Mouse (Mus musculus): Measurements from ENCODE around the gene Spint1.

Spint1 gene

GRCm38 (mm10) chr2:119237210-119237870, at the start of gene Spint1:
Gene Spint1 (plus strand): TSS chr2:119237362.
- DNase-seq (ENCODE audit: low spot score) = peak; percentile 73

GRCm38 (mm10) chr2:119189029-119189710, 48.0 kb upstream of the Spint1 start:
- DNase-seq (ENCODE audit: low spot score) = peak; percentile 83

- DNase-seq (ENCODE audit: low spot score) = no peak
Observed at GRCm38 (mm10) chr2:119190969-119191368, 46.2 kb upstream of the Spint1 start.

GRCm38 (mm10) chr2:119194140-119194539, 43.0 kb upstream of the Spint1 start:
- DNase-seq (ENCODE audit: low spot score) = no peak

- DNase-seq (ENCODE audit: low spot score) = no peak
Observed at GRCm38 (mm10) chr2:119196316-119197108, 40.6 kb upstream of the Spint1 start.

GRCm38 (mm10) chr2:119197493-119197892, 39.7 kb upstream of the Spint1 start:
- no peak for DNase-seq (ENCODE audit: low spot score)

GRCm38 (mm10) chr2:119198049-119198448, 39.1 kb upstream of the Spint1 start:
- no peak for DNase-seq (ENCODE audit: low spot score)

GRCm38 (mm10) chr2:119198934-119199333, 38.2 kb upstream of the Spint1 start:
- DNase-seq (ENCODE audit: low spot score) = no peak

GRCm38 (mm10) chr2:119202914-119203453, 34.2 kb upstream of the Spint1 start:
- DNase-seq (ENCODE audit: low spot score) = no peak

GRCm38 (mm10) chr2:119203871-119204460, 33.2 kb upstream of the Spint1 start:
- no peak for DNase-seq (ENCODE audit: low spot score)

- DNase-seq (ENCODE audit: low spot score) = no peak
Observed at GRCm38 (mm10) chr2:119207961-119208343, 29.2 kb upstream of the Spint1 start.

- peak; percentile 84 for DNase-seq (ENCODE audit: low spot score)
Observed at GRCm38 (mm10) chr2:119208344-119209175, 28.6 kb upstream of the Spint1 start, which contains the start of the genes Zfyve19 and Dnajc17. Gene Zfyve19 (plus strand): TSS chr2:119208617. Gene Dnajc17 (minus strand): TSS chr2:119208795.

- no peak for DNase-seq (ENCODE audit: low spot score)
Observed at GRCm38 (mm10) chr2:119209176-119209507, 28.0 kb upstream of the Spint1 start.

GRCm38 (mm10) chr2:119229775-119230704, 7.1 kb upstream of the Spint1 start, which contains the start of gene Ppp1r14d:
Gene Ppp1r14d (minus strand): TSS chr2:119229906.
- DNase-seq (ENCODE audit: low spot score) = no peak

GRCm38 (mm10) chr2:119236682-119237209, 416 bp upstream of the Spint1 start:
- DNase-seq (ENCODE audit: low spot score) = no peak

GRCm38 (mm10) chr2:119237871-119238220, 684 bp downstream of the Spint1 start:
- DNase-seq (ENCODE audit: low spot score) = no peak

GRCm38 (mm10) chr2:119238671-119239070, 1.5 kb downstream of the Spint1 start:
- DNase-seq (ENCODE audit: low spot score) = no peak

- no peak for DNase-seq (ENCODE audit: low spot score)
Observed at GRCm38 (mm10) chr2:119240075-119240818, 3.1 kb downstream of the Spint1 start.

GRCm38 (mm10) chr2:119240819-119241186, 3.6 kb downstream of the Spint1 start:
- no peak for DNase-seq (ENCODE audit: low spot score)

All from urinary bladder, postnatal 25 days (tissue).